In genomic region chr8:122824571-122824970, GRCm38 (mm10) we compare ENCODE assay signal across 15 mouse cellular contexts. TPM values are rescaled to one million over a fixed set of nuclear protein-coding genes. Genes with fewer than 3 reads are reported as not detected.
DNase-seq lines count a peak whose midpoint lies in the region; ATAC-seq and TF ChIP-seq lines count a peak whose summit lies in the region.
"Had no signal": no experiment of that assay in that cellular context is flagged by ENCODE, and none has a peak within 500 bp of the region (broad histone marks: within the 10 kb centered on the region; RNA-seq: fewer than 3 reads in every experiment).

No protein-coding gene starts in this region.

- H3K4me3 ChIP-seq in forebrain, embryonic 14.5 days (ENCODE audit: low read depth, low read length): no peak overlapping the region
- no peak overlapping the region for H3K4me3 ChIP-seq in limb, embryonic 14.5 days (replicated peaks; ENCODE audit: low read length)
- no peak overlapping the region for H3K4me3 ChIP-seq in gastrocnemius, adult 2 months
- H3K4me3 ChIP-seq: lung, embryonic 15.5 days had no signal

- no peak overlapping the region for H3K27ac ChIP-seq in forebrain, embryonic 14.5 days (ENCODE audit: low read depth, low read length)
- 0 out of 2 replicates have a peak overlapping the region, but pooled peaks have one; percentile 13 for H3K27ac ChIP-seq in limb, embryonic 14.5 days (replicated peaks; ENCODE audit: low read depth, low read length)
- no peak overlapping the region for H3K27ac ChIP-seq in gastrocnemius, adult 2 months
- H3K27ac ChIP-seq: lung, embryonic 15.5 days; stomach, postnatal 0 days had no signal

- H3K9me3 ChIP-seq in forebrain, embryonic 14.5 days (replicated peaks; ENCODE audit: control insufficient read depth, low read length): no peaks in the 10 kb centered on the region
- H3K9me3 ChIP-seq in limb, embryonic 14.5 days (ENCODE audit: control insufficient read depth, low read length): no peaks in the 10 kb centered on the region
- H3K9me3 ChIP-seq: lung, embryonic 15.5 days had no signal

- 0 out of 2 replicates have a peak, but pooled peaks have one; percentile 52 for ATAC-seq in forebrain, embryonic 14.5 days
- no peak for ATAC-seq in limb, embryonic 14.5 days (ENCODE audit: low FRiP score, low read depth)

- no peak for TF ChIP-seq POLR2A in limb, embryonic 14.5 days (IDR thresholded peaks at IDR 0.05; ENCODE audit: borderline replicate concordance, extremely low read depth, insufficient read depth, insufficient read length)

- intact Hi-C loops in gastrocnemius, adult 2 months (cut with DNase I): no loop called here

- no peaks in the 10 kb centered on the region for H3K36me3 ChIP-seq in forebrain, embryonic 14.5 days (ENCODE audit: control insufficient read depth, insufficient read depth, low read length)
- no peaks in the 10 kb centered on the region for H3K36me3 ChIP-seq in limb, embryonic 14.5 days (ENCODE audit: control insufficient read depth, insufficient read depth, low read length)
- H3K36me3 ChIP-seq: lung, embryonic 15.5 days had no signal

- no peaks in the 10 kb centered on the region for H3K27me3 ChIP-seq in forebrain, embryonic 14.5 days (replicated peaks; ENCODE audit: control insufficient read depth, insufficient read depth, low read length)
- H3K27me3 ChIP-seq in limb, embryonic 14.5 days (ENCODE audit: control insufficient read depth, insufficient read depth, low read length): no peaks in the 10 kb centered on the region
- H3K27me3 ChIP-seq: CH12.LX; lung, embryonic 15.5 days had no signal

- H3K4me1 ChIP-seq in forebrain, embryonic 14.5 days (ENCODE audit: control insufficient read depth, insufficient read depth, low read length): peaks cover 4% of the 10 kb centered on the region
- peaks cover 3% of the 10 kb centered on the region; the same call in 1 of the 2 replicates for H3K4me1 ChIP-seq in limb, embryonic 14.5 days (ENCODE audit: control insufficient read depth, insufficient read depth, low read length)

- H3K4me2 ChIP-seq in forebrain, embryonic 14.5 days (ENCODE audit: low read length): no peak overlapping the region
- H3K4me2 ChIP-seq in limb, embryonic 14.5 days (replicated peaks; ENCODE audit: low read depth, low read length, severe bottlenecking): no peak overlapping the region
- H3K4me2 ChIP-seq: heart, embryonic 11.5 days; lung, embryonic 15.5 days had no signal

- DNase-seq in thymus, postnatal 14 days: peak; percentile 29
- DNase-seq in thymus, adult 18-20 months: no peak
- DNase-seq in cerebellum, adult 9-11 months: peak; percentile 90
- DNase-seq in forebrain, embryonic 14.5 days (ENCODE audit: low spot score): peak; percentile 62
- no peak for DNase-seq in limb, embryonic 14.5 days (ENCODE audit: low spot score)
- DNase-seq in B cell, adult 2 months: no peak
- DNase-seq in layer of hippocampus, adult 9-10 months (ENCODE audit: low spot score): no peak
- DNase-seq in gastrocnemius, adult 2 months: no peak
- DNase-seq: adrenal gland, adult 2 months; gastrocnemius, postnatal 10 days; liver had no signal

- 32% methylated on average over 5 of the region's 5 CpGs for WGBS in forebrain, embryonic 14.5 days
- 10% methylated on average over 5 of the region's 5 CpGs for WGBS in limb, embryonic 14.5 days

- no peak for TF ChIP-seq CTCF in gastrocnemius, adult 2 months (IDR thresholded peaks at IDR 0.05)

- H3K9ac ChIP-seq in forebrain, embryonic 14.5 days (ENCODE audit: low read length): no peak overlapping the region
- H3K9ac ChIP-seq in limb, embryonic 14.5 days (ENCODE audit: low read depth, low read length, severe bottlenecking): peak overlapping the region; percentile 16; the same call in 1 of the 2 replicates
- H3K9ac ChIP-seq: lung, embryonic 15.5 days had no signal

RNA-seq across cellular contexts. Expression of gene Cdh15, which starts 23.2 kb away (rescaled TPM):
- polyA plus RNA-seq in forebrain, embryonic 14.5 days (2014; fragmentation: Nextera tagmentation; extraction: Ambion mirVana): 0.69 and 1.4 TPM in 2 replicates
- 23.6 and 27.6 TPM in 2 replicates for polyA plus RNA-seq in limb, embryonic 14.5 days (2012; rRNA removed)
- 19.5 and 27.1 TPM in 2 replicates for polyA plus RNA-seq in limb, embryonic 14.5 days (2014; fragmentation: Nextera tagmentation; extraction: Ambion mirVana)
- total RNA-seq in gastrocnemius, adult 2 months (2021): 10 to 100 TPM; 19.0 to 22.8 TPM
- total RNA-seq: CH12.LX had no signal

RNA-seq across cellular contexts. Expression of gene Acsf3, which starts 49.3 kb away (rescaled TPM):
- 13.7 and 15.8 TPM in 2 replicates for polyA plus RNA-seq in forebrain, embryonic 14.5 days (2014; fragmentation: Nextera tagmentation; extraction: Ambion mirVana)
- polyA plus RNA-seq in limb, embryonic 14.5 days (2012; rRNA removed): 19.1 and 20.3 TPM in 2 replicates
- 15.4 and 19.4 TPM in 2 replicates for polyA plus RNA-seq in limb, embryonic 14.5 days (2014; fragmentation: Nextera tagmentation; extraction: Ambion mirVana)
- 10 to 100 TPM; 11.1 to 16.4 TPM for total RNA-seq in gastrocnemius, adult 2 months (2021)

Comparison
In these comparisons a context has a peak if more than half of its experiments do, and no peak if none do; other contexts are left out.
1. DNase-seq: peak in thymus, postnatal 14 days (single experiment), cerebellum, adult 9-11 months (single experiment) and forebrain, embryonic 14.5 days (single experiment); none in thymus, adult 18-20 months (0 of 2), limb, embryonic 14.5 days (single experiment), B cell, adult 2 months (0 of 2), layer of hippocampus, adult 9-10 months (single experiment) and gastrocnemius, adult 2 months (single experiment).